Mouse (Mus musculus) embryonic fibroblast, embryonic 13.5 days (primary cell): ENCODE results near the gene Erf. TPM values are rescaled to one million over a fixed set of nuclear protein-coding genes. Genes with fewer than 3 reads are reported as not detected.

Experiments used
- H3K27ac ChIP-seq: 2 replicates; pipeline ENCODE4 v1.5.1; 2012; ENCODE audit warnings: low read length, control low read depth, inconsistent platforms; ENCODE audit not compliant: insufficient read depth
- H3K4me1 ChIP-seq: 2 replicates; pipeline ENCODE4 v1.6.1; 2011; ENCODE audit warnings: low read length; ENCODE audit not compliant: control insufficient read depth, insufficient read depth
- H3K4me3 ChIP-seq: 2 replicates; pipeline ENCODE4 v1.5.1; 2011; ENCODE audit warnings: mild to moderate bottlenecking, control low read depth, low read length; ENCODE audit not compliant: insufficient read depth
- CTCF ChIP-seq: IDR thresholded peaks from 2 replicates; pipeline ENCODE4 v1.5.1; 2011; ENCODE audit warnings: mild to moderate bottlenecking, control low read depth, low read length, moderate library complexity, borderline replicate concordance; ENCODE audit not compliant: insufficient read depth
- POLR2A ChIP-seq: IDR thresholded peaks from 2 replicates; pipeline ENCODE4 v1.6.1; 2011; ENCODE audit warnings: low read depth, mild to moderate bottlenecking, control low read depth, low read length, moderate library complexity
- polyA plus RNA-seq: library from polyadenylated mRNA; stranded (reverse); fragments of >200 nt; gene quantifications from 2 replicates; pipeline ENCODE4 v1.2.4, GENCODE M21; 2011; ENCODE audit warnings: low read depth; ENCODE audit not compliant: missing spikeins, insufficient read length

Gene Erf
- polyA plus RNA-seq, 1 experiment, result 70.9 TPM

- H3K4me1 ChIP-seq, result no peaks in the 10 kb centered on the region
- no peak for TF ChIP-seq POLR2A
- TF ChIP-seq CTCF, result no peak
- H3K4me3 ChIP-seq, result no peak overlapping the region
- H3K27ac ChIP-seq, result no peak overlapping the region
These were observed 39.4 kb upstream of the Erf start for GRCm38 (mm10) chr7:25289925-25290324.

GRCm38 (mm10) chr7:25288721-25289120 is 38.2 kb upstream of the Erf start:
- peaks cover 5% of the 10 kb centered on the region; the same call in 1 of the 2 replicates for H3K4me1 ChIP-seq
- H3K4me3 ChIP-seq, result no peak overlapping the region
- TF ChIP-seq CTCF (no peak), POLR2A (no peak)
- no peak overlapping the region for H3K27ac ChIP-seq

GRCm38 (mm10) chr7:25288011-25288410 is 37.5 kb upstream of the Erf start:
- H3K27ac ChIP-seq, result no peak overlapping the region
- TF ChIP-seq CTCF (no peak), POLR2A (no peak)
- H3K4me1 ChIP-seq, result peaks cover 5% of the 10 kb centered on the region; the same call in 1 of the 2 replicates
- H3K4me3 ChIP-seq, result no peak overlapping the region

GRCm38 (mm10) chr7:25286989-25287388 is 36.4 kb upstream of the Erf start:
- no peak overlapping the region for H3K27ac ChIP-seq
- no peak overlapping the region for H3K4me3 ChIP-seq
- TF ChIP-seq CTCF (no peak), POLR2A (no peak)
- H3K4me1 ChIP-seq, result peaks cover 5% of the 10 kb centered on the region; the same call in 1 of the 2 replicates

- Histone ChIP-seq H3K4me1 (peaks cover 15% of the 10 kb centered on the region; the same call in 1 of the 2 replicates), H3K4me3 (no peak overlapping the region), H3K27ac (no peak overlapping the region)
- TF ChIP-seq CTCF, result no peak
- TF ChIP-seq POLR2A, result no peak
These were observed 35.1 kb upstream of the Erf start for GRCm38 (mm10) chr7:25285511-25286238.

- peaks cover 16% of the 10 kb centered on the region; the same call in 1 of the 2 replicates for H3K4me1 ChIP-seq
- H3K4me3 ChIP-seq, result peak overlapping the region; percentile 95; the same call in 1 of the 2 replicates
- no peak overlapping the region for H3K27ac ChIP-seq
- no peak for TF ChIP-seq POLR2A
- TF ChIP-seq CTCF, result no peak
These were observed 34.2 kb upstream of the Erf start for GRCm38 (mm10) chr7:25284766-25285165.

GRCm38 (mm10) chr7:25284171-25284570 is 33.6 kb upstream of the Erf start:
- Histone ChIP-seq H3K27ac (0 out of 2 replicates have a peak overlapping the region, but pooled peaks have one; percentile 70), H3K4me3 (peak overlapping the region; percentile 95), H3K4me1 (peaks cover 16% of the 10 kb centered on the region; the same call in 1 of the 2 replicates)
- no peak for TF ChIP-seq POLR2A
- TF ChIP-seq CTCF, result no peak

GRCm38 (mm10) chr7:25283637-25284036 is 33.1 kb upstream of the Erf start:
- TF ChIP-seq CTCF (no peak), POLR2A (peak; percentile 34)
- Histone ChIP-seq H3K4me3 (peak overlapping the region; percentile 95), H3K27ac (peak overlapping the region; percentile 70), H3K4me1 (peaks cover 16% of the 10 kb centered on the region; the same call in 1 of the 2 replicates)

- TF ChIP-seq POLR2A, result peak; percentile 20
- TF ChIP-seq CTCF, result no peak
- Histone ChIP-seq H3K4me3 (peak overlapping the region; percentile 95), H3K27ac (peak overlapping the region; percentile 70), H3K4me1 (peaks cover 16% of the 10 kb centered on the region; the same call in 1 of the 2 replicates)
These were observed 32.2 kb upstream of the Erf start for GRCm38 (mm10) chr7:25282731-25283211.

GRCm38 (mm10) chr7:25281734-25282601 is 31.4 kb upstream of the Erf start:
- H3K27ac ChIP-seq, result peak overlapping the region; percentile 100
- H3K4me1 ChIP-seq, result peaks cover 18% of the 10 kb centered on the region; the same call in 1 of the 2 replicates
- TF ChIP-seq CTCF, result no peak
- TF ChIP-seq POLR2A, result peak; percentile 98
- peak overlapping the region; percentile 33 for H3K4me3 ChIP-seq
